Mouse (Mus musculus) bone marrow macrophage, adult 2 months (primary cell): ENCODE results near the gene Grb2. TPM values are rescaled to one million over a fixed set of nuclear protein-coding genes. Genes with fewer than 3 reads are reported as not detected.
A peak's percentile ranks its signal among the peaks of the same experiment; 100 is the strongest.

Experiments used
- H3K27ac ChIP-seq: 2 replicates; pipeline ENCODE4 v1.5.1; 2012; ENCODE audit warnings: low read depth, low read length; ENCODE audit not compliant: insufficient read depth
- H3K4me1 ChIP-seq: 2 replicates; pipeline ENCODE4 v1.6.1; 2012; ENCODE audit warnings: low read length; ENCODE audit not compliant: control insufficient read depth, insufficient read depth
- H3K4me3 ChIP-seq: 2 replicates; pipeline ENCODE4 v1.5.1; 2012; ENCODE audit warnings: mild to moderate bottlenecking, low read length, moderate library complexity; ENCODE audit not compliant: insufficient read depth
- CTCF ChIP-seq: IDR thresholded peaks from 2 replicates; pipeline ENCODE4 v1.5.1; 2012; ENCODE audit warnings: low read depth, mild to moderate bottlenecking, low read length, moderate library complexity
- POLR2A ChIP-seq: IDR thresholded peaks from 2 replicates; pipeline ENCODE4 v1.6.1; 2012; ENCODE audit warnings: mild to moderate bottlenecking, low read depth, low read length, borderline replicate concordance
- polyA plus RNA-seq: library from polyadenylated mRNA; stranded (reverse); fragments of >200 nt; gene quantifications from 2 replicates; pipeline ENCODE4 v1.2.4, GENCODE M21; 2012; ENCODE audit not compliant: missing spikeins, insufficient read depth, insufficient read length

The Grb2 gene
- polyA plus RNA-seq, 1 experiment: 251 TPM

GRCm38 (mm10) chr11:115601174-115601573 is 107.2 kb downstream of the Grb2 start:
- peaks cover 44% of the 10 kb centered on the region for H3K4me1 ChIP-seq
- H3K27ac ChIP-seq: peak overlapping the region; percentile 77
- peak overlapping the region; percentile 30 for H3K4me3 ChIP-seq
- TF ChIP-seq CTCF (no peak), POLR2A (no peak)

DNA sequence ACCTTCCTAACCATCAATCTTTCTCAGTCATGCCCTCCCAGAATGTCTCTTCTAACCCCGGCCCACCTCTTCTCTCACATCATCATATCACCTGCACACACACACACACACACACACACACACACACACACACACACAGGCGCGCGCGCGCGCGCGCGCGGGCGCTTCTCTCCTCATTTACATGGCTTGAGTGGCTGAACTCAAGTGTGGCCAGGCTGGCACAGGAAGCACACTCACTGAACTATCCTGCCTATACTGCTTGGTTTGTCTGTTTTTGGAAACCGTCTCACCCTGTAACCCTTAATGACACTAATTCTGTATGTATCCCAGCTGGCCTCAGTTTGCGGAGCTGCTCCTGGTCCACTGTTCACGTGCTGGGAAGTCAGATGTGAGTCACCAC is 107.7 kb downstream of the Grb2 start:
- no peak for TF ChIP-seq CTCF
- no peak for TF ChIP-seq POLR2A
- H3K4me3 ChIP-seq: peak overlapping the region; percentile 30
- peaks cover 44% of the 10 kb centered on the region for H3K4me1 ChIP-seq
- H3K27ac ChIP-seq: peak overlapping the region; percentile 77

DNA sequence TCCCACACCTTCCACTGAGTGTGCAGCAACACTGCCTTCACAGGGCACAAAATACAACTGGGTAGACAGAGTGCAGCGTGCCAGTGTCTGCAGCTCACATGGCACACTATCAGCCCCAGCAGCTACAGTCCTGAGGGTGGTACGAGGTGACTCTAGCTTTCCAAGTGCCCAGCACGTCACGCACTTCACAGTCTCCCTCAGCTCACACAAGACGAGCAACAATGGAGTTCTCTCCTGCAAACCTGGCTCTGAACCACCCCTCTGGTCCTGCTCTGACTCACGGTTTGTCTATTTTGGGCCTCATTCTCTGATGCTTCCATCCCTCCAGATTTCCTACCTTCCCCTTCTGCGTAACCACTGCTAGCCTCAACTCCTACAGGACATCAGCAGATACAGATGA is 108.7 kb downstream of the Grb2 start:
- Histone ChIP-seq H3K27ac (peak overlapping the region; percentile 77), H3K4me1 (peaks cover 37% of the 10 kb centered on the region), H3K4me3 (peak overlapping the region; percentile 0; the same call in 1 of the 2 replicates)
- TF ChIP-seq CTCF (no peak), POLR2A (no peak)

DNA sequence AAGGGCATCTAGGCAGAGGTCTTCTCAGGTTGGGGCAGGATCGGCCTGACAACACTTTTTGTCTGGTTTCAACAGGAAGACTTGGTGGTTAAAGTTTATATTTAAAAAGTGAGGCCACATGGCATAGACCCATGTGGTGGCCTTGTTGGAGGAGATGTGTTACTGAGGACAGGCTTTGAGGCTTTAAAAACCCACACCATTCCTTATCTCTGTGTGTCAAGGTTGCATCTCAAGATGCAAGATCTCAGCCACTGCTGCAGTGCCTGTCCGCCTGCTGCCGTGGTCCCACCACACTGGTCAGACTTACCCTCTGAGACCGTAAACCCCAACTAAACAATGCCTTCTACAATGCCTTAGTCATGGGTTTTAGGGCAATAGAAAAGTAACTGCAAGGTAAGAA is 110.1 kb downstream of the Grb2 start:
- H3K4me1 ChIP-seq: peaks cover 37% of the 10 kb centered on the region
- no peak for TF ChIP-seq CTCF
- TF ChIP-seq POLR2A: no peak
- H3K27ac ChIP-seq: peak overlapping the region; percentile 89; the same call in 1 of the 2 replicates
- H3K4me3 ChIP-seq: no peak overlapping the region

GRCm38 (mm10) chr11:115595209-115595608 is 113.2 kb downstream of the Grb2 start:
- TF ChIP-seq POLR2A (no peak), CTCF (no peak)
- H3K4me3 ChIP-seq: no peak overlapping the region
- H3K4me1 ChIP-seq: peaks cover 17% of the 10 kb centered on the region
- H3K27ac ChIP-seq: no peak overlapping the region

Other genes with a start within 250 kb of the Grb2 start
- gene Slc16a5, start 246.1 kb downstream of the Grb2 start, polyA plus RNA-seq: not detected in 2 replicates
- gene Armc7, start 232.9 kb downstream of the Grb2 start, polyA plus RNA-seq: 31.1 and 35.2 TPM in 2 replicates
- 66.3 and 79.3 TPM in 2 replicates for gene Nt5c, start 216.7 kb downstream of the Grb2 start, polyA plus RNA-seq
- 166 and 168 TPM in 2 replicates for gene Jpt1, start 194.2 kb downstream of the Grb2 start, polyA plus RNA-seq
- 303 and 332 TPM in 2 replicates for gene Sumo2, start 172.3 kb downstream of the Grb2 start, polyA plus RNA-seq
- 32.3 and 34.6 TPM in 2 replicates for gene Nup85, start 144.2 kb downstream of the Grb2 start, polyA plus RNA-seq
- 33.1 and 36.9 TPM in 2 replicates for gene Mrps7, start 104.7 kb downstream of the Grb2 start, polyA plus RNA-seq
- 60.1 and 81.9 TPM in 2 replicates for gene Gga3, start 104.5 kb downstream of the Grb2 start, polyA plus RNA-seq
- gene Mif4gd, start 95.6 kb downstream of the Grb2 start, polyA plus RNA-seq: 90.6 and 96.3 TPM in 2 replicates
- gene Slc25a19, start 80.3 kb downstream of the Grb2 start, polyA plus RNA-seq: 27.0 and 37.0 TPM in 2 replicates
- gene Tmem94, start 56.8 kb upstream of the Grb2 start, polyA plus RNA-seq: 18.0 and 21.7 TPM in 2 replicates
- 3.9 and 5.6 TPM in 2 replicates for gene Caskin2, start 105.0 kb upstream of the Grb2 start, polyA plus RNA-seq
- 10.6 and 14.4 TPM in 2 replicates for gene Tsen54, start 106.1 kb upstream of the Grb2 start, polyA plus RNA-seq
- gene Llgl2, start 115.5 kb upstream of the Grb2 start, polyA plus RNA-seq: 4.0 and 4.9 TPM in 2 replicates
- gene Myo15b, start 149.8 kb upstream of the Grb2 start, polyA plus RNA-seq: not detected in 2 replicates
- not detected in 2 replicates for gene Smim5, start 191.4 kb upstream of the Grb2 start, polyA plus RNA-seq
- not detected in 2 replicates for gene Smim6, start 203.4 kb upstream of the Grb2 start, polyA plus RNA-seq
- gene Sap30bp, start 224.7 kb upstream of the Grb2 start, polyA plus RNA-seq: 23.6 and 24.5 TPM in 2 replicates
- 19.9 and 21.5 TPM in 2 replicates for gene Recql5, start 224.9 kb upstream of the Grb2 start, polyA plus RNA-seq